Mouse (Mus musculus) hindbrain, postnatal 0 days (tissue): ENCODE data around the gene Htr2b. TPM values are rescaled to one million over a fixed set of nuclear protein-coding genes. Genes with fewer than 3 reads are reported as not detected.

Experiments used
- ATAC-seq: fragments of 200-750 bp; cut with Nextera tagmentation; 2 replicates; pipeline ENCODE4 v1.8.0; 2017; ENCODE audit warnings: mild to moderate bottlenecking, moderate TSS enrichment, moderate library complexity
- DNase-seq: peaks from one replicate; pipeline ENCODE4 v3.0.0-alpha.2; 2015; ENCODE audit warnings: low spot score
- H3K27ac ChIP-seq: fragments of 300-500 bp; sonication (generic); 2 replicates; pipeline ENCODE4 v1.5.1; 2014; ENCODE audit warnings: mild to moderate bottlenecking
- H3K27me3 ChIP-seq: fragments of 300-500 bp; sonication (generic); 2 replicates; pipeline ENCODE4 v1.6.1; 2014; ENCODE audit warnings: low read length, mixed read lengths; ENCODE audit not compliant: insufficient read depth
- H3K36me3 ChIP-seq: fragments of 300-500 bp; sonication (generic); 2 replicates; pipeline ENCODE4 v1.6.1; 2014; ENCODE audit warnings: low read length, mixed read lengths; ENCODE audit not compliant: insufficient read depth
- H3K4me1 ChIP-seq: fragments of 300-500 bp; sonication (generic); 2 replicates; pipeline ENCODE4 v1.6.1; 2014; ENCODE audit warnings: antibody characterized with exemption, low read length, mixed read lengths; ENCODE audit not compliant: insufficient read depth
- H3K4me2 ChIP-seq: fragments of 300-500 bp; sonication (generic); 2 replicates; pipeline ENCODE4 v1.6.1; 2014; ENCODE audit warnings: low read depth, mild to moderate bottlenecking, low read length, moderate library complexity, mixed read lengths
- H3K4me3 ChIP-seq: fragments of 300-500 bp; sonication (generic); 2 replicates; pipeline ENCODE4 v1.5.1; 2014; ENCODE audit warnings: low read length
- H3K9ac ChIP-seq: fragments of 300-500 bp; sonication (generic); replicated peaks from 2 replicates; pipeline ENCODE4 v1.6.1; 2014; ENCODE audit warnings: mild to moderate bottlenecking, low read length, moderate library complexity, mixed read lengths
- H3K9me3 ChIP-seq: fragments of 300-500 bp; sonication (generic); 2 replicates; pipeline ENCODE4 v1.6.1; 2016; ENCODE audit warnings: low read length, mixed read lengths
- CTCF ChIP-seq: IDR thresholded peaks from 2 replicates; pipeline ENCODE4 v1.5.1; 2016; ENCODE audit warnings: antibody characterized with exemption, control low read depth, low read depth
- WGBS: fragments of 180-500 bp; shearing (Covaris S2); extraction: QIAGEN DNeasy Blood & Tissue Kit; methylation state at CpG from one replicate; pipeline ENCODE4 v1.1.7; 2014; 5-methylcytosine and 5-hydroxymethylcytosine counted together
- polyA plus RNA-seq: library from polyadenylated mRNA; unstranded; fragments of >200 nt; fragmentation: Nextera tagmentation; extraction: Ambion mirVana; gene quantifications from 2 replicates; pipeline ENCODE4 v1.2.1, GENCODE M21; 2015
- total RNA-seq: library from RNA; depleted of rRNA; stranded (reverse); fragments of >200 nt; gene quantifications from 2 replicates; pipeline ENCODE4 v1.2.3, GENCODE M21; 2014; rRNA removed

Gene Htr2b
- total and polyA plus RNA-seq, 2 experiments from 2014 or later = 0.24 TPM; not detected in 1

DNA sequence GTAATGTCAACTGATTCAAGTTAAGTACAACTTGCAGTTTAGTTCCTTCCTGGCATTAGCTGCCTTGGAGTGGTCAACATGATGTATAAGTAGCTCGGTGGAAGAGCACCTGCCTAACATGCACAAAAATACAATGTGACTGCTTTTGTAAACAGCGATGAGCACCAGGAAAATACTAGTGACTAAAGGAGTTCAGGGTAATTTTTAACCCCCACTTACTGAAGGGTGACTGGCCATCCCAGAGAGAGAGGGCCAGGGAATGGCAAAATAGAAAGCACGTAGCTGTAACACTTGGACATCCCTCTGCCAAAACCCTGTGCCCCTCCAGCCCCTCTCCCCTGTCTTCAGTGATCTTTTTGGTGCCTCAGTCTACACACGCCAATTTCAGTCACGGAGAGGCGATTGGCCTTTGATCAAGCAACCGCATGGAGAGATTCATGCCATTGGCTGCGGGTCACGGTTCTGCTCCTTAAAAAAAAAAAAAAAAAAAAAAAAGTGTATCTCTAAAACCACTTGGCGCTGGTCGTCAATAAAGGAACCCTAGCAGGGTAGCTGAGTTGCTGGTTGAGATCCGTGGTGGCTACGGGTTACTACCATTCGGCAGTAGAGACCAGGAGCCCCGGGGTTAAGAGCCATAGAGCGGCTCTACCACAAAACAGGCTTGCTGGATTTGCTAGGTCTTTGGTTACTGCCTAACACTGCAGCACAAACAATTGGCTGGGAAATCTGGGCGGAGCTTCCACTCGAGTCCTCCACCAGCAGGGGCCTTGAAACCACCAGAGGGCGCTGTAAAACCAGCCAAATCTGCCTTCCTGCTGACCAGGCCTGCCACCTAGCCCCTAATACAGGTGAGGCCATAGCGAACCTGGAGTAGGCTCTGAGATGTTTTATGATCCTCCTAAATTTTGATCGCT, 52.7 kb downstream of the Htr2b start:
- ATAC-seq = peak; percentile 87
- 8% methylated on average over 21 of the region's 21 CpGs for WGBS
- H3K4me2 ChIP-seq = peak overlapping the region; percentile 55

DNA sequence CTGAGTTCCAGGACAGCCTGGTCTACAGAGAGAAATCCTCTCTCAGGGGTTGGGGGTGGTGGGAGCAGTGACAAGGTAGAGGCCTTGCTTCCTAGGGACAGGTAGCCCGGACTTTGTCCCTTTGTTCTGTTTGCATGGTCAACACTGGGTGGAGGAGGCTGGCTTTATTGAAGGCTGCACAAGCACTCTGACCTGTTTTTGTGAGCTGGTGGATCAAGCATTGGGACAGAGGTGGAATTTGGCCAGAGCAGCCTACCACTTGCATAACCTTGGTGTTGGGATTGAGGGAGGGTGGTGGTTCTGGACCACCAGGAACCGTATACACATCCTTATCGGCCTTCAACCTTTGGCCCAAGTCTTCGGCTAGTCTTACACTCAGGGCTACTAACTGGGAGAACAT, 55.5 kb downstream of the Htr2b start:
- no peak overlapping the region for H3K4me2 ChIP-seq
- H3K27ac ChIP-seq = no peak overlapping the region
- ATAC-seq = no peak
- no peak overlapping the region for H3K9ac ChIP-seq
- H3K9me3 ChIP-seq = no peaks in the 10 kb centered on the region
- H3K4me1 ChIP-seq = 0 out of 2 replicates have a peak, but pooled peaks cover 4% of the 10 kb centered on the region
- no peak for DNase-seq
- 93% methylated on average over 4 of the region's 4 CpGs for WGBS
- no peak overlapping the region for H3K4me3 ChIP-seq
- TF ChIP-seq CTCF = no peak
- H3K27me3 ChIP-seq = no peaks in the 10 kb centered on the region
- H3K36me3 ChIP-seq = no peaks in the 10 kb centered on the region

More for the DNA sequence above, 52.7 kb downstream of the Htr2b start:
- H3K4me1 ChIP-seq = no peaks in the 10 kb centered on the region
- H3K27ac ChIP-seq = peak overlapping the region; percentile 59; the same call in 1 of the 2 replicates
- H3K27me3 ChIP-seq = no peaks in the 10 kb centered on the region
- H3K4me3 ChIP-seq = peak overlapping the region; percentile 30
- H3K9me3 ChIP-seq = no peaks in the 10 kb centered on the region
- peak; percentile 96 for TF ChIP-seq CTCF
- 0 out of 2 replicates have a peak overlapping the region, but pooled peaks have one; percentile 31 for H3K9ac ChIP-seq
- peak; percentile 98 for DNase-seq
- no peaks in the 10 kb centered on the region for H3K36me3 ChIP-seq

- DNase-seq (no peak), ATAC-seq (no peak)
- Histone ChIP-seq H3K9ac (no peak overlapping the region), H3K9me3 (no peaks in the 10 kb centered on the region), H3K4me2 (no peak overlapping the region), H3K4me1 (0 out of 2 replicates have a peak, but pooled peaks cover 4% of the 10 kb centered on the region), H3K27me3 (no peaks in the 10 kb centered on the region), H3K36me3 (no peaks in the 10 kb centered on the region), H3K4me3 (no peak overlapping the region), H3K27ac (no peak overlapping the region)
- 43% methylated on average over 3 of the region's 3 CpGs for WGBS
- TF ChIP-seq CTCF = no peak
These were observed 56.8 kb downstream of the Htr2b start for GRCm38 (mm10) chr1:86054943-86055342.

- Histone ChIP-seq H3K27ac (peak overlapping the region; percentile 72), H3K4me2 (no peak overlapping the region), H3K4me1 (0 out of 2 replicates have a peak, but pooled peaks cover 4% of the 10 kb centered on the region), H3K9me3 (no peaks in the 10 kb centered on the region), H3K9ac (no peak overlapping the region), H3K27me3 (no peaks in the 10 kb centered on the region), H3K4me3 (no peak overlapping the region), H3K36me3 (no peaks in the 10 kb centered on the region)
- 43% methylated on average over 12 of the region's 12 CpGs for WGBS
- ATAC-seq = peak; percentile 91
- TF ChIP-seq CTCF = no peak
- DNase-seq = peak; percentile 89
These were observed 58.4 kb downstream of the Htr2b start for GRCm38 (mm10) chr1:86053198-86053921.

Other genes with a start within 250 kb of the Htr2b start
- 329 and 336 TPM in 2 replicates for gene Itm2c, start 217.7 kb downstream of the Htr2b start, total RNA-seq
- gene Itm2c, start 217.7 kb downstream of the Htr2b start, polyA plus RNA-seq = 244 and 253 TPM in 2 replicates
- gene 4933407L21Rik, start 183.5 kb downstream of the Htr2b start, total RNA-seq = 11.8 and 18.8 TPM in 2 replicates
- 12.3 and 13.9 TPM in 2 replicates for gene 4933407L21Rik, start 183.5 kb downstream of the Htr2b start, polyA plus RNA-seq
- gene Gpr55, start 151.0 kb downstream of the Htr2b start, total RNA-seq = 0.21 TPM in 1 of 2 replicates, not detected in the other
- gene Gpr55, start 151.0 kb downstream of the Htr2b start, polyA plus RNA-seq = 0.14 and 0.15 TPM in 2 replicates
- 1.2 TPM in 1 of 2 replicates, not detected in the other for gene Spata3, start 95.2 kb downstream of the Htr2b start, total RNA-seq
- 1.3 and 1.4 TPM in 2 replicates for gene Spata3, start 95.2 kb downstream of the Htr2b start, polyA plus RNA-seq
- 46.4 and 63.9 TPM in 2 replicates for gene 2810459M11Rik, start 66.1 kb downstream of the Htr2b start, total RNA-seq
- gene 2810459M11Rik, start 66.1 kb downstream of the Htr2b start, polyA plus RNA-seq = 12.9 and 16.1 TPM in 2 replicates
- 74.0 and 127 TPM in 2 replicates for gene Psmd1, start 47.6 kb downstream of the Htr2b start, total RNA-seq
- 183 TPM in 2 replicates for gene Psmd1, start 47.6 kb downstream of the Htr2b start, polyA plus RNA-seq
- 4.0 and 5.2 TPM in 2 replicates for gene Gm21972, start 21.7 kb upstream of the Htr2b start, total RNA-seq
- gene Gm21972, start 21.7 kb upstream of the Htr2b start, polyA plus RNA-seq = 0.29 TPM in 1 of 2 replicates, not detected in the other
- 13.6 and 21.0 TPM in 2 replicates for gene Armc9, start 42.8 kb upstream of the Htr2b start, total RNA-seq
- 34.9 and 38.1 TPM in 2 replicates for gene Armc9, start 42.8 kb upstream of the Htr2b start, polyA plus RNA-seq
- 12.6 and 14.1 TPM in 2 replicates for gene B3gnt7, start 190.9 kb upstream of the Htr2b start, total RNA-seq
- 8.7 and 9.2 TPM in 2 replicates for gene B3gnt7, start 190.9 kb upstream of the Htr2b start, polyA plus RNA-seq
- 15.1 and 17.2 TPM in 2 replicates for gene Ncl, start 247.4 kb upstream of the Htr2b start, total RNA-seq
- gene Ncl, start 247.4 kb upstream of the Htr2b start, polyA plus RNA-seq = 203 and 213 TPM in 2 replicates